Mouse (Mus musculus): ENCODE results near the gene Nlrc5.

DNA sequence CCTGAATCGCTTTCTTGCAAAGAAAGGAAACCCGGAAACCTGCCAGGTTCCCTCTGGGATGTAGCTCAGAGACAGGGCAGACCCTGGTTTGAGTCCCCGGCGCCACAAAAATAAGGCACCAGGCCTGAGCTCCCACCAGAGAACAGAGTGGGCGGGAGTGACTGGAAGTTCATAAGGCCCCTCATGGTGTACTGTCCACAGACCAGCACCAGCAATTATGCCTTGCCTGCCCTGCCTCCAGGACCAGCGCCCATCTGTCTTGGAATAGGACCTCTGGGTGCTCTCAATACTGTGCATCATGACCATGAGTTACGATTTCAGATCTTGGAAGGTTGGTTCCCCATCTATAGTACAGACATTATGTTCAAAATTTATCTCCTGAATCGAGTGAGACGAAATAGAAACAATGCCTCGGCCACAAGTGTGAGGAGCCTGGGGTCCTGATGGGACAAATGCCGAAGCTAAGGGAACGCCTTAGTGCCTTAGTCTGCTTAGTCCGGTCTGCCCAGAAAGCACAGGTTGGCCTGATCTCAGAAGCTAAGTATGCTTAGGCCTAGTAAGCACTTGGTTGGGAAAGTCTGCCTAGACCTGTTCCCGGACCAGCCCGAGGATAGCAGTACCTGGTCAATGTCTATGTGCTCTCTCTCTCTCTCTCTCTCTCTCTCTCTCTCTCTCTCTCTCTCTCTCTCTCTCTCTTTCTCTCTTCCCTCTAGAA is 1.4 kb downstream of the Nlrc5 start:
- no peak for TF ChIP-seq CTCF (IDR thresholded peaks at IDR 0.05; ENCODE audit: control insufficient read depth, insufficient read depth, insufficient read length)
- TF ChIP-seq MAX (IDR thresholded peaks at IDR 0.05), result no peak
